Mouse (Mus musculus) layer of hippocampus, adult 11-12 months (tissue): ENCODE data around the gene D3Ertd751e.

Experiments used
- DNase-seq: peaks from one replicate; pipeline ENCODE4 v3.0.0; 2022; ENCODE audit warnings: low spot score

Gene D3Ertd751e

DNA sequence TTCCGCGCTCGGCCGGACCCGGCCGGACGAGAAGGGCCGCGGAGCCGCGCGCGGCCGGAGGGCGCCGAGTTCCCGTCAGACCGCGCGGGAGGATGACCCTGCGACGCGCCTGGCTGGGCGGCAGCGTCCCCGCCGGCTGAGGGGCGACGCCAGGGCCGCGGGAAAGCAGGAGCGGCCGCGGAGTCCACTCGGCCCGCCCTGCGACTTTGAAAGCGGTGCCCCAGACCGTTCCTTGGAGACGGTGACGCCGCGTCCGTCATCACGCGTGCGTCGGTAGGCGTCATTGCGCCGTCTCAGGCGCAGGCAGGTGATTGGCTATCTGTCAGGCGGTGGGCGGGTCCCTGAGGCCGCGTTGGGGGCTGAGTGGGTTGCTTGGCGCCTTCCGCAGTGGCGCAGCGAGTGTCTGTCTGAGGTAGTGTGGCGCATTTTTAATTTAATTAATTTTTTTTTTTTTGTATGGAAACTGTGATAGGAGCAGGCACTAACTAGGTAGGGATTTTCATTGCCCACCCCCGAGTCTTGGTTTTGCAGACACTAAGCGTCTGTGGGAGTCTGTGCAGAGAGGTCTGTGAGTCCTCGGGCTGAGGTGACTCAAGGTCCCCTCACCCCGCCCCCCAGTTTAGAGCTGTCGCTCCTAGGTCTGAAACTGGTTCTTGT lies at the start of gene D3Ertd751e, which contains the start of gene Sclt1:
TSS of gene D3Ertd751e (plus strand) at position 334 of the 657 bp plus-strand sequence.
TSS of gene Sclt1 (minus strand) at position 237 of the 657 bp plus-strand sequence.
- peak; percentile 97 for DNase-seq

DNA sequence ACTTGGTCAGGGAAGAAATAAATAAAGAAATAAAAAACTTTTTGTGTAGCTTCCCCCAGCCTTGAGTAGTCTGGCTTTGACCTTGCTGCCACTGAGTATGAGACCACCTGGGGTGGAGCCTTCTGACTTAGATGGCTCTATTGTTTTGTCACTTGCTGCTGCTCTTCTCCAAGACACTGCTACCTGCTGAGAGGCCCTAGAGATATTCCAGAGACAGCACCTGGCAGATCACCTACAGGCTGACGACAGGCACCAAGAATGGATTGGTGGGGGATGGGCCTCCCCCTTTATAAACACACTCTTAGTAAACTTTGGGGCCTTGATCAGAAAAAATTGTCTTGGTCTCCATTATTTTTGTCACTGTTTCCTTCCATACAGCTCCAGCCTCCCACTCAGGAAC lies 46.7 kb upstream of the D3Ertd751e start:
- no peak for DNase-seq

- peak; percentile 9 for DNase-seq
Measured at GRCm38 (mm10) chr3:41741601-41742277, 672 bp upstream of the D3Ertd751e start.

- no peak for DNase-seq
Measured at GRCm38 (mm10) chr3:41743436-41743835, 1.0 kb downstream of the D3Ertd751e start.

DNA sequence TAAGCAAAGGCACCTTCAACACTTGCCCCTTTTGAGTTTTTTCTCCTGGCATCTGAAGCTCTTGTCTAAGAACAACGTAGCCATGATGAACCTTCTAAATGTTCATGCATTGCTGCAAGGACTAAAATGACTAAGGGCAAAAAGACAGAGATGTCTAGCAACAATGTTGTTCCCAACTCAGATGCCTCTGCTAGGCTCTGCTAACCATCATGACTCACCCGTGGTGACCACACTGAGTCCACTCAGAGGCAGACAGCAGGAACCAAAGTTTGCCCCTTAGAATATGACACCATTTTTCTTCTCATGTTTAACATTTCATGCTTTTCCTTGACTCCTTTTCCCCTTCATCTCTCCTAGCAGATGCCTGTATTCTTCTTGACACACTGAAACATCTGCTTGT lies 12.1 kb downstream of the D3Ertd751e start:
- no peak for DNase-seq

GRCm38 (mm10) chr3:41762091-41762490 lies 19.7 kb downstream of the D3Ertd751e start:
- DNase-seq = no peak

DNA sequence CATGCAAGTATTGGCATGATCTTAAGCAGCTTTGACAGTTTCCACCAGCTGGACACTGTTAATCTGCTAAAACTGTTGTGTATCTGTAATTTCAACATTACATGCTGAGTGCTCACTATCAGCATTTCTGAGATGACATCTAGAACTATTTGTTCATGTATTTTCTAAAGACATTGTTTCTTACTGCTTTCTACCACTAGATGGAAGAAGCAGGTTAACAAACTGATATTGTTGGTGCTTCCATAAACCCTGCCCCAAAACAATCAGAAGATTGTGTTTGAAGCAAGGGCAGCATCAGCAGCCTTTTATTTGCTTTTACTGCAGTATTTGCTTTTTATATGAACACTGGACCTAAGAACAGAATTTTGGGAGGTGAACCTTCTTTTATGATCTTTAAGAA lies 70.0 kb downstream of the D3Ertd751e start:
- no peak for DNase-seq
